14 mouse cellular contexts compared by ENCODE assay signal in genomic region chr16:87305251-87306011, GRCm38 (mm10). TPM values are rescaled to one million over a fixed set of nuclear protein-coding genes. Genes with fewer than 3 reads are reported as not detected.
A peak's percentile ranks its signal among the peaks of the same experiment; 100 is the strongest.
DNase-seq lines count a peak whose midpoint lies in the region; ATAC-seq and TF ChIP-seq lines count a peak whose summit lies in the region.
"Had no signal": no experiment of that assay in that cellular context is flagged by ENCODE, and none has a peak within 500 bp of the region (broad histone marks: within the 10 kb centered on the region; RNA-seq: fewer than 3 reads in every experiment).

No protein-coding gene starts in this region.

- no peak for TF ChIP-seq CTCF in intestine, postnatal 0 days (IDR thresholded peaks at IDR 0.05; ENCODE audit: low read depth)

- no peaks in the 10 kb centered on the region for H3K27me3 ChIP-seq in kidney, embryonic 16.5 days (ENCODE audit: insufficient read depth, low read length)
- H3K27me3 ChIP-seq in heart, embryonic 11.5 days (ENCODE audit: control insufficient read depth, insufficient read depth, low read length), result no peaks in the 10 kb centered on the region
- H3K27me3 ChIP-seq in intestine, postnatal 0 days (replicated peaks; ENCODE audit: control insufficient read depth, insufficient read depth, low read length), result no peaks in the 10 kb centered on the region
- H3K27me3 ChIP-seq: embryonic facial prominence, embryonic 15.5 days; forebrain, embryonic 13.5 days; neural tube, embryonic 13.5 days; stomach, embryonic 15.5 days had no signal

- no peak for ATAC-seq in kidney, embryonic 16.5 days (ENCODE audit: low FRiP score, low TSS enrichment)
- no peak for ATAC-seq in heart, embryonic 11.5 days (replicated peaks; ENCODE audit: insufficient number of reproducible peaks, low FRiP score, low TSS enrichment)
- ATAC-seq in intestine, postnatal 0 days, result peak; percentile 91
- no peak for ATAC-seq in activated CD4-positive, CD25-positive, alpha-beta regulatory T cell, adult 4 months
- ATAC-seq: forebrain, embryonic 13.5 days had no signal

- peak; percentile 40 for DNase-seq in kidney, adult 18-20 months
- DNase-seq in ZHBTc4 (ENCODE audit: low read depth, low spot score), result peak; percentile 8
- DNase-seq in layer of hippocampus, adult 8-10 months (ENCODE audit: low spot score in 2 of 2), result no peak
- DNase-seq: cerebellum, adult 11-12 months had no signal

- no peak overlapping the region for H3K9ac ChIP-seq in kidney, embryonic 16.5 days (replicated peaks; ENCODE audit: low read length)
- H3K9ac ChIP-seq in heart, embryonic 11.5 days (ENCODE audit: low read depth, low read length), result no peak overlapping the region
- H3K9ac ChIP-seq in intestine, postnatal 0 days (ENCODE audit: low read depth, low read length), result no peak overlapping the region
- H3K9ac ChIP-seq: embryonic facial prominence, embryonic 15.5 days; forebrain, embryonic 13.5 days; liver, embryonic 14.5 days; neural tube, embryonic 13.5 days; stomach, embryonic 15.5 days had no signal

- H3K4me3 ChIP-seq in kidney, embryonic 16.5 days (ENCODE audit: low read length), result no peak overlapping the region
- H3K4me3 ChIP-seq in heart, embryonic 11.5 days (ENCODE audit: low read depth, low read length), result no peak overlapping the region
- no peak overlapping the region for H3K4me3 ChIP-seq in intestine, postnatal 0 days (ENCODE audit: low read depth, low read length)
- H3K4me3 ChIP-seq: embryonic facial prominence, embryonic 15.5 days; forebrain, embryonic 13.5 days; limb, embryonic 10.5 days; neural tube, embryonic 13.5 days; stomach, embryonic 15.5 days had no signal

- H3K9me3 ChIP-seq in kidney, embryonic 16.5 days (ENCODE audit: low read length), result no peaks in the 10 kb centered on the region
- H3K9me3 ChIP-seq in heart, embryonic 11.5 days (replicated peaks; ENCODE audit: control insufficient read depth, low read length), result no peaks in the 10 kb centered on the region
- no peaks in the 10 kb centered on the region for H3K9me3 ChIP-seq in intestine, postnatal 0 days (ENCODE audit: control insufficient read depth)
- H3K9me3 ChIP-seq: embryonic facial prominence, embryonic 15.5 days; forebrain, embryonic 13.5 days; limb, embryonic 10.5 days; neural tube, embryonic 13.5 days; stomach, embryonic 15.5 days had no signal

- H3K27ac ChIP-seq in kidney, embryonic 16.5 days (ENCODE audit: low read length), result no peak overlapping the region
- peak overlapping the region; percentile 29; the same call in 1 of the 2 replicates for H3K27ac ChIP-seq in heart, embryonic 11.5 days (ENCODE audit: low read depth, low read length)
- H3K27ac ChIP-seq in intestine, postnatal 0 days (ENCODE audit: low read depth, low read length), result 0 out of 2 replicates have a peak overlapping the region, but pooled peaks have one; percentile 9
- H3K27ac ChIP-seq: embryonic facial prominence, embryonic 15.5 days; forebrain, embryonic 13.5 days; limb, embryonic 10.5 days; liver, embryonic 14.5 days; neural tube, embryonic 13.5 days; stomach, embryonic 15.5 days had no signal

- no peaks in the 10 kb centered on the region for H3K36me3 ChIP-seq in kidney, embryonic 16.5 days (ENCODE audit: insufficient read depth, low read length)
- no peaks in the 10 kb centered on the region for H3K36me3 ChIP-seq in heart, embryonic 11.5 days (ENCODE audit: control insufficient read depth, insufficient read depth, low read length)
- H3K36me3 ChIP-seq in intestine, postnatal 0 days (ENCODE audit: control insufficient read depth, insufficient read depth), result no peaks in the 10 kb centered on the region
- H3K36me3 ChIP-seq: embryonic facial prominence, embryonic 15.5 days; limb, embryonic 10.5 days; neural tube, embryonic 13.5 days; stomach, embryonic 15.5 days had no signal

- WGBS in kidney, embryonic 16.5 days, result 73% methylated on average over 11 of the region's 11 CpGs
- 51% methylated on average over 11 of the region's 11 CpGs for WGBS in heart, embryonic 11.5 days (ENCODE audit: insufficient replicate concordance)
- WGBS in intestine, postnatal 0 days, result 60% methylated on average over 11 of the region's 11 CpGs

- no peak overlapping the region for H3K4me2 ChIP-seq in kidney, embryonic 16.5 days (replicated peaks; ENCODE audit: low read depth, low read length)
- H3K4me2 ChIP-seq in heart, embryonic 11.5 days, result no peak overlapping the region
- no peak overlapping the region for H3K4me2 ChIP-seq in intestine, postnatal 0 days (replicated peaks; ENCODE audit: low read depth)
- H3K4me2 ChIP-seq: embryonic facial prominence, embryonic 15.5 days; forebrain, embryonic 13.5 days; neural tube, embryonic 13.5 days; stomach, embryonic 15.5 days had no signal

- H3K4me1 ChIP-seq in kidney, embryonic 16.5 days (ENCODE audit: insufficient read depth, low read length), result no peaks in the 10 kb centered on the region
- no peaks in the 10 kb centered on the region; the same call in 1 of the 2 replicates for H3K4me1 ChIP-seq in heart, embryonic 11.5 days (ENCODE audit: control insufficient read depth, insufficient read depth, low read length)
- H3K4me1 ChIP-seq in intestine, postnatal 0 days (replicated peaks; ENCODE audit: control insufficient read depth, insufficient read depth, low read length), result peaks cover 2% of the 10 kb centered on the region
- H3K4me1 ChIP-seq: forebrain, embryonic 13.5 days; limb, embryonic 10.5 days; neural tube, embryonic 13.5 days had no signal

RNA-seq across cellular contexts. Expression of gene N6amt1, which starts 48.6 kb away (rescaled TPM):
- 26.5 and 28.1 TPM in 2 replicates for polyA plus RNA-seq in kidney, embryonic 16.5 days (2015; fragmentation: Nextera tagmentation; extraction: Ambion mirVana)
- 23.2 and 24.7 TPM in 2 replicates for polyA plus RNA-seq in heart, embryonic 11.5 days (2014; fragmentation: Nextera tagmentation; extraction: Ambion mirVana)
- 16.8 and 18.5 TPM in 2 replicates for polyA plus RNA-seq in intestine, postnatal 0 days (2015; fragmentation: Nextera tagmentation; extraction: Ambion mirVana)
- 10 to 100 TPM; 17.0 to 19.9 (median 18.5) TPM for total RNA-seq in layer of hippocampus, adult 8-10 months (2022)
- 10 to 100 TPM; 18.8 to 20.4 TPM for polyA plus RNA-seq in activated CD4-positive, CD25-positive, alpha-beta regulatory T cell, adult 4 months (2017; shearing (Covaris generic))

Comparison
In these comparisons a context has a peak if more than half of its experiments do, and no peak if none do; other contexts are left out.
1. DNase-seq: peak in kidney, adult 18-20 months (single experiment) and ZHBTc4 (single experiment); none in layer of hippocampus, adult 8-10 months (0 of 2).